Mouse (Mus musculus): ENCODE measurements at regions not wholly inside any gene's neighbourhood (a gene's known extent, or its start where the extent isn't known, plus 50 kb on each side); places are given as distances from the start of the nearest gene placed in this dataset.
"Not testable (repeated sequence)": the region's sequence is repeated elsewhere in the genome, so short reads cannot be mapped to it uniquely, and the experiment has no call there.

GRCm38 (mm10) chr12:19387706-19388105 lies 566.6 kb upstream of the Gm21863 start:
- intact Hi-C loops (cut with DNase I), result not testable (repeated sequence)
- peak; percentile 3 to 31 for DNase-seq (ENCODE audit: extremely low spot score in 1 of 2, low spot score in 2 of 2)

Data from left cerebral cortex, postnatal 10 days (tissue).